Mouse (Mus musculus): ENCODE measurements at regions not wholly inside any gene's neighbourhood (a gene's known extent, or its start where the extent isn't known, plus 50 kb on each side); places are given as distances from the start of the nearest gene placed in this dataset.

- DNase-seq (ENCODE audit: low spot score), result no peak
Measured at GRCm38 (mm10) chr14:61834291-61834936, 227.2 kb downstream of the Kcnrg start.

GRCm38 (mm10) chr14:61835729-61836128 is 228.5 kb downstream of the Kcnrg start:
- DNase-seq (ENCODE audit: low spot score), result no peak

- no peak for DNase-seq (ENCODE audit: low spot score)
Measured at GRCm38 (mm10) chr14:61836231-61836630, 229.0 kb downstream of the Kcnrg start.

GRCm38 (mm10) chr14:61836965-61837364 is 229.7 kb downstream of the Kcnrg start:
- no peak for DNase-seq (ENCODE audit: low spot score)

- no peak for DNase-seq (ENCODE audit: low spot score)
Measured at GRCm38 (mm10) chr14:61837851-61838250, 230.6 kb downstream of the Kcnrg start.

- DNase-seq (ENCODE audit: low spot score), result no peak
Measured at GRCm38 (mm10) chr14:61842476-61842875, 235.2 kb downstream of the Kcnrg start.

- DNase-seq (ENCODE audit: low spot score), result peak; percentile 32
Measured at GRCm38 (mm10) chr14:61846441-61846840, 239.2 kb downstream of the Kcnrg start.

- no peak for DNase-seq (ENCODE audit: low spot score)
Measured at GRCm38 (mm10) chr14:61850244-61850643, 243.0 kb downstream of the Kcnrg start.

GRCm38 (mm10) chr14:61857616-61858015 is 250.4 kb downstream of the Kcnrg start:
- DNase-seq (ENCODE audit: low spot score), result peak; percentile 47

GRCm38 (mm10) chr14:61860688-61861087 is 253.4 kb downstream of the Kcnrg start:
- DNase-seq (ENCODE audit: low spot score), result no peak

- DNase-seq (ENCODE audit: low spot score), result no peak
Measured at GRCm38 (mm10) chr14:61861357-61861958, 254.2 kb downstream of the Kcnrg start.

GRCm38 (mm10) chr14:61862931-61863330 is 255.7 kb downstream of the Kcnrg start:
- no peak for DNase-seq (ENCODE audit: low spot score)

- DNase-seq (ENCODE audit: low spot score), result no peak
Measured at GRCm38 (mm10) chr14:61863475-61863874, 256.2 kb downstream of the Kcnrg start.

- DNase-seq (ENCODE audit: low spot score), result no peak
Measured at GRCm38 (mm10) chr14:61866532-61867268, 259.4 kb downstream of the Kcnrg start.

GRCm38 (mm10) chr14:61874206-61874605 is 266.9 kb downstream of the Kcnrg start:
- DNase-seq (ENCODE audit: low spot score), result no peak

- no peak for DNase-seq (ENCODE audit: low spot score)
Measured at GRCm38 (mm10) chr14:61879416-61879815, 272.2 kb downstream of the Kcnrg start.

GRCm38 (mm10) chr14:61880514-61881259 is 273.4 kb downstream of the Kcnrg start:
- DNase-seq (ENCODE audit: low spot score), result no peak

- no peak for DNase-seq (ENCODE audit: low spot score)
Measured at GRCm38 (mm10) chr14:61885241-61886015, 278.2 kb downstream of the Kcnrg start.

GRCm38 (mm10) chr14:61889626-61890025 is 282.4 kb downstream of the Kcnrg start:
- no peak for DNase-seq (ENCODE audit: low spot score)

- DNase-seq (ENCODE audit: low spot score), result no peak
Measured at GRCm38 (mm10) chr14:61893786-61894185, 286.5 kb downstream of the Kcnrg start.

- DNase-seq (ENCODE audit: low spot score), result no peak
Measured at GRCm38 (mm10) chr14:61896879-61897278, 289.6 kb downstream of the Kcnrg start.

- no peak for DNase-seq (ENCODE audit: low spot score)
Measured at GRCm38 (mm10) chr14:61898664-61899063, 291.4 kb downstream of the Kcnrg start.
